Mouse (Mus musculus) ES-Bruce4 (cell line): Measurements from ENCODE around the gene Synj1. TPM values are rescaled to one million over a fixed set of nuclear protein-coding genes. Genes with fewer than 3 reads are reported as not detected.

Experiments used
- H3K27ac ChIP-seq: 2 replicates; pipeline ENCODE4 v1.5.1; 2012; ENCODE audit warnings: low read length, inconsistent platforms; ENCODE audit not compliant: insufficient read depth
- H3K27me3 ChIP-seq: 2 replicates; pipeline ENCODE4 v1.6.1; 2012; ENCODE audit warnings: mild to moderate bottlenecking, low read length, inconsistent platforms; ENCODE audit not compliant: control insufficient read depth, poor library complexity, insufficient read depth, severe bottlenecking
- H3K36me3 ChIP-seq: 2 replicates; pipeline ENCODE4 v1.6.1; 2012; ENCODE audit warnings: inconsistent platforms, mild to moderate bottlenecking, low read length, moderate library complexity; ENCODE audit not compliant: control insufficient read depth, poor library complexity, insufficient read depth, severe bottlenecking
- H3K4me1 ChIP-seq: one replicate; pipeline ENCODE4 v1.8.1; 2011; ENCODE audit warnings: low read length; ENCODE audit not compliant: control insufficient read depth, insufficient read depth
- H3K4me3 ChIP-seq: 2 replicates; pipeline ENCODE4 v1.5.1; 2011; ENCODE audit warnings: low read depth, mild to moderate bottlenecking, low read length
- H3K9ac ChIP-seq: 2 replicates; pipeline ENCODE4 v1.6.1; 2012; ENCODE audit warnings: low read depth, mild to moderate bottlenecking, inconsistent platforms; ENCODE audit not compliant: poor library complexity, severe bottlenecking
- H3K9me3 ChIP-seq: replicated peaks from 2 replicates; pipeline ENCODE4 v1.6.1; 2012; ENCODE audit warnings: mild to moderate bottlenecking, low read length, inconsistent platforms; ENCODE audit not compliant: control insufficient read depth, poor library complexity, insufficient read depth, severe bottlenecking
- CTCF ChIP-seq: IDR thresholded peaks from one replicate; pipeline ENCODE4 v1.8.1; 2011; ENCODE audit warnings: low read depth, low read length
- EP300 ChIP-seq: IDR thresholded peaks from 2 replicates; pipeline ENCODE4 v1.6.1; 2011; ENCODE audit warnings: low read depth, low read length; ENCODE audit not compliant: insufficient read depth
- POLR2A ChIP-seq: IDR thresholded peaks from one replicate; pipeline ENCODE4 v1.8.1; 2011; ENCODE audit warnings: low read length; ENCODE audit not compliant: insufficient read depth
- polyA plus RNA-seq: library from polyadenylated mRNA; stranded (reverse); fragments of >200 nt; gene quantifications from 2 replicates; pipeline ENCODE4 v1.2.4, GENCODE M21; 2011; ENCODE audit warnings: low read depth; ENCODE audit not compliant: missing spikeins, insufficient read depth, insufficient read length

The Synj1 gene
- 27.5 and 33.2 TPM in 2 replicates for polyA plus RNA-seq

DNA sequence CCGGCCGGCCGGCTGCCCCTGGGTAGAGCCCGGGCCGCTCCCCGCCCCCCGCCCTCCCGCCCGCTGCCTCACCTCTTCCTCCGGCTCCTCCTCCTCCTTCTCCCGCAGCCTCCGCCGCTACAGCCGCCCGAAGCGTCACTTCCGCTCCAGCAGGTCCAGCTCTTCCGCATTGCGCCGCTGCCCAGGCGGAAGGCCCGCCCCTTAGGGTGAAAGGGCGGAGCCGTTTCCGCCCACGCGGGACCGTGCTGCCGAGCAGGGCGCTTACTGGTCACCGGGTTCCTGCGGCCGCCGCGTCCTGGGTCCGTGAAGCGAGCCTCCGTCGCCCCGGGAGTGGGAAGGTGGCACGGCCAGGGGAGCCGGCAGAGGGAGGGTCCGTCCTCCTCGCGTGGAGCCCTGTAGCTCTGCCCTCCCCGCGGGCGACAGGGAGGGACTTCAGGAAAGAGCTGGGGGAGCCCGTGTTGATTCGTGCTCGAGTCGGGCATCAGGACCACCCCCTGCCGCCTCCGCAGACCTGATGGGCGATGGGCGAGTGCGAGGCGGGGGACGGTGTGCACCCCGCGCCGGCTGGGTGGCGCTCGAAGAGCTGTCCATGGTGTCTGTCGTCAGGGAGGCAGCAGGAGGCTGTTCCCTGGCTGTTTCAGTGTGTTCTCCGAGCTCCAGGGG lies at the start of gene Synj1:
Synj1 (minus strand) TSS at position 288 of the 663 bp plus-strand sequence.
- 0 out of 2 replicates have a peak, but pooled peaks have one; percentile 55 for TF ChIP-seq EP300
- no peak for TF ChIP-seq CTCF
- Histone ChIP-seq H3K9ac (peak within 1 kb of the TSS; percentile 82), H3K36me3 (peaks cover 14% of the 10 kb centered on the region), H3K9me3 (no peaks in the 10 kb centered on the region), H3K4me1 (no peaks in the 10 kb centered on the region), H3K27ac (no peak within 1 kb of the TSS), H3K4me3 (peak within 1 kb of the TSS; percentile 93), H3K27me3 (no peaks in the 10 kb centered on the region)

DNA sequence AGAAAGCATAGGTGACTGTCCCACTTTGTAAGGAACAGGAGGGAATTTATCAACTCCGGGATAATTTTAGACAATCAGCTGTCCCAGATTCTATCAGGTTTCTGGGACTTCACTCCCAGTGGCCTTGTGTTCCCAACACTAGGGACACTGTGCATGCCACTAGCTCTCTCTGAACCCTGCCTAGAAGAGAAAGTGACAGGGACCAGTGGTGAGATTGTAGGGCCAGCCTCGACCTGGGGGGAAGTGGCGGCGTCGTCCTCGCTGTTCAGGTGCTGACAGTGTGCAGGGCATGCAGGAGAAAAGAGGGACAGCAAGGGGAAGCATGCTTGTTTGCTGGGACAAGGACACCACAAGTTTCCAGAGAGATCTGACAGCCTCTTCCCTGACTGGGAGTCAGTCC lies 46.6 kb upstream of the Synj1 start:
- no peaks in the 10 kb centered on the region for H3K36me3 ChIP-seq
- no peak overlapping the region for H3K9ac ChIP-seq
- H3K4me3 ChIP-seq: no peak overlapping the region
- TF ChIP-seq EP300: no peak
- TF ChIP-seq POLR2A: no peak
- TF ChIP-seq CTCF: no peak
- H3K4me1 ChIP-seq: no peaks in the 10 kb centered on the region
- no peaks in the 10 kb centered on the region for H3K27me3 ChIP-seq
- no peak overlapping the region for H3K27ac ChIP-seq
- no peaks in the 10 kb centered on the region for H3K9me3 ChIP-seq

GRCm38 (mm10) chr16:91057261-91057660 lies 46.2 kb upstream of the Synj1 start:
- Histone ChIP-seq H3K4me1 (no peaks in the 10 kb centered on the region), H3K27ac (no peak overlapping the region), H3K36me3 (no peaks in the 10 kb centered on the region), H3K9ac (no peak overlapping the region), H3K9me3 (no peaks in the 10 kb centered on the region), H3K27me3 (no peaks in the 10 kb centered on the region), H3K4me3 (no peak overlapping the region)
- TF ChIP-seq POLR2A (no peak), EP300 (no peak), CTCF (no peak)

DNA sequence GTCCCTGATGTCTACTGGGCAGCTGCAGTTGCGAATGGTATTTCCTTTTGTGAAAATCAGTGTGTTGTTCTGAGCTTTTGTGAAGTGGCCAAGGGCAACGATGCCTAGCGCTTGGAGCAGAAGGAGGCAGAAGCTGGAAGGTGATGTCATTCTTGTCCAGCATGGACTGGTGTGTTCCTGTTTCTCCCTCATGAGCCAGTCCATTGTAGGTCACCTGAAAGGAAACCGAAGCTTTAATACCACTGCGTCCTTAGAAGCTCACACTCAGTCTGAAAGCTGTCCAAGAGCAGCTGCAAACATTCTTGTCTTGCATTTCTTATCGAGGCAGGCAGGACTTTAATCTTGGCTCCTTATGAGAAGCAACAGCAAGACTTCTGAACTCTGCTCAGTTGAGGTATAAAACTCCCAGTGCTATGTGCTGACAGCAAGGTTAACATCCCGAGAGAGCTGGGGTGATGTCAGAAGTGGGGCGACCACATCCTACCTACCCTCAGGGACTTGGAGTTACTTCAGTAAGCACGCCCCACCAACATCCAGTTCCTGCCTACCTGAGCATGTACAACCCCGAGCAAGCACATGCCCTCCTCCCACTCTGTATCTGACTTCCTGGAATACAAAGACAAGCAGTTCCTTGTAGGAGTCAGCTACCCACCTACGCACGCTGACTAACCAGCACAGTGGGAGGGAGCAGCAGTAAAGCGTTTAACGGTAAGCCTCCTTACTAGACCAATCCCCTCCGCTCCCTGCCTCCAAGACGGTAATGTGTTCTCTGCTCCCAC lies 45.1 kb upstream of the Synj1 start:
- no peaks in the 10 kb centered on the region for H3K9me3 ChIP-seq
- no peak for TF ChIP-seq CTCF
- TF ChIP-seq POLR2A: no peak
- H3K27ac ChIP-seq: no peak overlapping the region
- no peak overlapping the region for H3K9ac ChIP-seq
- H3K4me3 ChIP-seq: no peak overlapping the region
- no peaks in the 10 kb centered on the region for H3K36me3 ChIP-seq
- H3K27me3 ChIP-seq: no peaks in the 10 kb centered on the region
- no peaks in the 10 kb centered on the region for H3K4me1 ChIP-seq

- H3K9ac ChIP-seq: no peak overlapping the region
- no peak overlapping the region for H3K4me3 ChIP-seq
- no peaks in the 10 kb centered on the region for H3K36me3 ChIP-seq
- no peaks in the 10 kb centered on the region for H3K9me3 ChIP-seq
- no peaks in the 10 kb centered on the region for H3K27me3 ChIP-seq
- no peaks in the 10 kb centered on the region for H3K4me1 ChIP-seq
- TF ChIP-seq EP300: no peak
- no peak for TF ChIP-seq POLR2A
- TF ChIP-seq CTCF: no peak
- no peak overlapping the region for H3K27ac ChIP-seq
Observed at GRCm38 (mm10) chr16:91055150-91055549, 44.0 kb upstream of the Synj1 start.

DNA sequence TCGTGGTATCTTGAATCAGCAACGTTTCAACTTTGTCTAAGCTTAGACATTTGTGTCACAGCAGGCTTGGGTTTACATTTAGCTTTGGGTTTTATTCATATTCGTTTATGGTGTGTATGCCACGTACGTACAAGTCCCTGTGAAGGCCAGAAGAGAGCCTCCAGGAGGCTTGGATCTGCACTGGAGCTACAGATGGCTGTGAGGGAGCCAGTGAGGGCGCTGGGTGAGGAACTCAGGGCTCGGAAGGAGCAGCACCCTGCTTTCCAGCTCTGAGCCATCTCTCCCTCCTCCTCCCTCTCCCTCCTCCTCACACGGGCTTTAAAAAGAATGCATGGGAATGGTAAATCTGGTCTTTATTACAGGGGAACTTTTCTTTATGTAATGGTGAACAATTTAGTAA lies 42.5 kb upstream of the Synj1 start:
- no peak overlapping the region for H3K4me3 ChIP-seq
- H3K4me1 ChIP-seq: no peaks in the 10 kb centered on the region
- no peak for TF ChIP-seq EP300
- no peak for TF ChIP-seq CTCF
- no peak for TF ChIP-seq POLR2A
- H3K9ac ChIP-seq: no peak overlapping the region
- H3K36me3 ChIP-seq: no peaks in the 10 kb centered on the region
- H3K9me3 ChIP-seq: no peaks in the 10 kb centered on the region
- H3K27me3 ChIP-seq: no peaks in the 10 kb centered on the region
- H3K27ac ChIP-seq: no peak overlapping the region
